Mouse (Mus musculus): ENCODE results near the gene Spns3. TPM values are rescaled to one million over a fixed set of nuclear protein-coding genes. Genes with fewer than 3 reads are reported as not detected.
A peak's percentile ranks its signal among the peaks of the same experiment; 100 is the strongest.

Gene Spns3
- polyA plus RNA-seq, 1 experiment = 13.2 TPM

GRCm38 (mm10) chr11:72453105-72453953, 97.0 kb downstream of the Spns3 start:
- 79% methylated on average over 15 of the region's 15 CpGs for WGBS
- H3K4me1 ChIP-seq (ENCODE audit: control insufficient read depth, insufficient read depth, low read length) = peaks cover 2% of the 10 kb centered on the region; the same call in 1 of the 2 replicates
- no peak for TF ChIP-seq POLR2A (IDR thresholded peaks at IDR 0.05; ENCODE audit: borderline replicate concordance, control insufficient read depth, low read depth, low read length)

GRCm38 (mm10) chr11:72452140-72452665, 98.1 kb downstream of the Spns3 start:
- H3K4me3 ChIP-seq (replicated peaks; ENCODE audit: control insufficient read depth, low read depth, low read length) = no peak overlapping the region
- H3K4me1 ChIP-seq (ENCODE audit: control insufficient read depth, insufficient read depth, low read length) = no peaks in the 10 kb centered on the region; the same call in 1 of the 2 replicates
- WGBS = 79% methylated on average over 3 of the region's 3 CpGs
- no peak for TF ChIP-seq CTCF (IDR thresholded peaks at IDR 0.05; ENCODE audit: control insufficient read depth, insufficient read depth, low read length)
- TF ChIP-seq POLR2A (IDR thresholded peaks at IDR 0.05; ENCODE audit: borderline replicate concordance, control insufficient read depth, low read depth, low read length) = no peak
- H3K27ac ChIP-seq (ENCODE audit: control insufficient read depth, insufficient read depth, low read depth, low read length, poor library complexity) = no peak overlapping the region

More at GRCm38 (mm10) chr11:72453105-72453953, 97.0 kb downstream of the Spns3 start:
- no peak overlapping the region for H3K27ac ChIP-seq (ENCODE audit: control insufficient read depth, insufficient read depth, low read depth, low read length, poor library complexity)
- H3K4me3 ChIP-seq (replicated peaks; ENCODE audit: control insufficient read depth, low read depth, low read length) = no peak overlapping the region

GRCm38 (mm10) chr11:72447475-72447874, 102.8 kb downstream of the Spns3 start:
- no peak overlapping the region for H3K4me3 ChIP-seq (replicated peaks; ENCODE audit: control insufficient read depth, low read depth, low read length)
- 76% methylated on average over 8 of the region's 8 CpGs for WGBS
- H3K4me1 ChIP-seq (ENCODE audit: control insufficient read depth, insufficient read depth, low read length) = no peaks in the 10 kb centered on the region; the same call in 1 of the 2 replicates
- TF ChIP-seq CTCF (IDR thresholded peaks at IDR 0.05; ENCODE audit: control insufficient read depth, insufficient read depth, low read length) (peak; percentile 20; the same call in 1 of the 2 replicates), POLR2A (IDR thresholded peaks at IDR 0.05; ENCODE audit: borderline replicate concordance, control insufficient read depth, low read depth, low read length) (no peak)
- no peak overlapping the region for H3K27ac ChIP-seq (ENCODE audit: control insufficient read depth, insufficient read depth, low read depth, low read length, poor library complexity)

- Histone ChIP-seq H3K27ac (ENCODE audit: control insufficient read depth, insufficient read depth, low read depth, low read length, poor library complexity) (no peak overlapping the region), H3K4me3 (replicated peaks; ENCODE audit: control insufficient read depth, low read depth, low read length) (no peak overlapping the region), H3K4me1 (ENCODE audit: control insufficient read depth, insufficient read depth, low read length) (peaks cover 1% of the 10 kb centered on the region; the same call in 1 of the 2 replicates)
- TF ChIP-seq CTCF (IDR thresholded peaks at IDR 0.05; ENCODE audit: control insufficient read depth, insufficient read depth, low read length) (peak; percentile 78), POLR2A (IDR thresholded peaks at IDR 0.05; ENCODE audit: borderline replicate concordance, control insufficient read depth, low read depth, low read length) (no peak)
- 72% methylated on average over 6 of the region's 6 CpGs for WGBS
These were observed 103.8 kb downstream of the Spns3 start for GRCm38 (mm10) chr11:72446311-72447105.

Other genes with a start within 250 kb of the Spns3 start
- gene Xaf1, start 248.9 kb downstream of the Spns3 start, polyA plus RNA-seq (2011; ENCODE audit: insufficient read depth, insufficient read length, low replicate concordance, missing spikeins) = 22.2 and 35.2 TPM in 2 replicates
- not detected in 2 replicates for gene Fbxo39, start 236.1 kb downstream of the Spns3 start, polyA plus RNA-seq (2011; ENCODE audit: insufficient read depth, insufficient read length, low replicate concordance, missing spikeins)
- gene Tekt1, start 188.1 kb downstream of the Spns3 start, polyA plus RNA-seq (2011; ENCODE audit: insufficient read depth, insufficient read length, low replicate concordance, missing spikeins) = not detected in 2 replicates
- gene Smtnl2, start 138.8 kb downstream of the Spns3 start, polyA plus RNA-seq (2011; ENCODE audit: insufficient read depth, insufficient read length, low replicate concordance, missing spikeins) = 5.6 TPM in 1 of 2 replicates, not detected in the other
- not detected in 2 replicates for gene Ggt6, start 115.0 kb downstream of the Spns3 start, polyA plus RNA-seq (2011; ENCODE audit: insufficient read depth, insufficient read length, low replicate concordance, missing spikeins)
- 40.0 and 68.3 TPM in 2 replicates for gene Mybbp1a, start 109.2 kb downstream of the Spns3 start, polyA plus RNA-seq (2011; ENCODE audit: insufficient read depth, insufficient read length, low replicate concordance, missing spikeins)
- gene Spns2, start 60.6 kb downstream of the Spns3 start, polyA plus RNA-seq (2011; ENCODE audit: insufficient read depth, insufficient read length, low replicate concordance, missing spikeins) = 6.3 and 10.7 TPM in 2 replicates
- 6.1 and 14.1 TPM in 2 replicates for gene Ube2g1, start 56.8 kb upstream of the Spns3 start, polyA plus RNA-seq (2011; ENCODE audit: insufficient read depth, insufficient read length, low replicate concordance, missing spikeins)
- 17.7 and 30.3 TPM in 2 replicates for gene Ankfy1, start 139.5 kb upstream of the Spns3 start, polyA plus RNA-seq (2011; ENCODE audit: insufficient read depth, insufficient read length, low replicate concordance, missing spikeins)
- gene Cyb5d2, start 245.6 kb upstream of the Spns3 start, polyA plus RNA-seq (2011; ENCODE audit: insufficient read depth, insufficient read length, low replicate concordance, missing spikeins) = 1.8 and 4.4 TPM in 2 replicates
- gene Zzef1, start 245.7 kb upstream of the Spns3 start, polyA plus RNA-seq (2011; ENCODE audit: insufficient read depth, insufficient read length, low replicate concordance, missing spikeins) = 10.9 and 17.9 TPM in 2 replicates

Measured in bone marrow, adult 2 months (tissue).